Mouse (Mus musculus) spleen, postnatal 10 days (tissue): ENCODE results near the gene Sall1.

Source experiments
- DNase-seq, 2 experiments: peaks; one replicate each; pipeline ENCODE4 v3.0.0; 2021 to 2022; ENCODE audit warnings: low spot score in 2 of 2

Gene Sall1

GRCm38 (mm10) chr8:89043940-89044339 lies at the start of gene Sall1:
Gene Sall1 (minus strand): TSS chr8:89044162.
- DNase-seq, result no peak

GRCm38 (mm10) chr8:89089916-89090315 lies 46.0 kb upstream of the Sall1 start:
- DNase-seq, result no peak

GRCm38 (mm10) chr8:89079147-89079546 lies 35.2 kb upstream of the Sall1 start:
- no peak for DNase-seq

GRCm38 (mm10) chr8:89072968-89073382 lies 29.0 kb upstream of the Sall1 start:
- no peak for DNase-seq

GRCm38 (mm10) chr8:89067499-89067898 lies 23.5 kb upstream of the Sall1 start:
- no peak for DNase-seq

GRCm38 (mm10) chr8:89064042-89064441 lies 20.1 kb upstream of the Sall1 start:
- DNase-seq, result no peak

GRCm38 (mm10) chr8:89063366-89064040 lies 19.5 kb upstream of the Sall1 start:
- DNase-seq, result no peak

GRCm38 (mm10) chr8:89060717-89061116 lies 16.8 kb upstream of the Sall1 start:
- no peak for DNase-seq

GRCm38 (mm10) chr8:89059507-89059906 lies 15.5 kb upstream of the Sall1 start:
- no peak for DNase-seq

GRCm38 (mm10) chr8:89052880-89053279 lies 8.9 kb upstream of the Sall1 start:
- no peak for DNase-seq

GRCm38 (mm10) chr8:89046639-89047348 lies 2.8 kb upstream of the Sall1 start:
- no peak for DNase-seq

GRCm38 (mm10) chr8:89046226-89046625 lies 2.3 kb upstream of the Sall1 start:
- DNase-seq, result no peak

- no peak for DNase-seq
These were observed 1.8 kb upstream of the Sall1 start for GRCm38 (mm10) chr8:89045726-89046125.

- no peak for DNase-seq
These were observed 1.2 kb upstream of the Sall1 start for GRCm38 (mm10) chr8:89045218-89045601.

GRCm38 (mm10) chr8:89044511-89045217 lies 702 bp upstream of the Sall1 start:
- DNase-seq, result no peak

- no peak for DNase-seq
These were observed 556 bp downstream of the Sall1 start for GRCm38 (mm10) chr8:89043371-89043841.

GRCm38 (mm10) chr8:89042560-89043370 lies 1.2 kb downstream of the Sall1 start:
- no peak for DNase-seq

- no peak for DNase-seq
These were observed 1.9 kb downstream of the Sall1 start for GRCm38 (mm10) chr8:89042118-89042460.

GRCm38 (mm10) chr8:89041421-89042117 lies 2.4 kb downstream of the Sall1 start:
- no peak for DNase-seq

- DNase-seq, result no peak
These were observed 3.1 kb downstream of the Sall1 start for GRCm38 (mm10) chr8:89040751-89041420.

- no peak for DNase-seq
These were observed 4.1 kb downstream of the Sall1 start for GRCm38 (mm10) chr8:89039890-89040289.
